11 mouse cellular contexts compared by ENCODE assay signal in genomic region chr15:84314420-84315080, GRCm38 (mm10). TPM values are rescaled to one million over a fixed set of nuclear protein-coding genes. Genes with fewer than 3 reads are reported as not detected.
DNase-seq lines count a peak whose midpoint lies in the region; ATAC-seq and TF ChIP-seq lines count a peak whose summit lies in the region.
"Had no signal": no experiment of that assay in that cellular context is flagged by ENCODE, and none has a peak within 500 bp of the region (broad histone marks: within the 10 kb centered on the region; RNA-seq: fewer than 3 reads in every experiment).

No protein-coding gene starts in this region.

- no peak for TF ChIP-seq CTCF in spleen, adult 2 months (IDR thresholded peaks at IDR 0.05; ENCODE audit: extremely low read depth, insufficient read depth, insufficient read length, insufficient replicate concordance)

- H3K4me3 ChIP-seq in spleen, adult 2 months (ENCODE audit: extremely low read depth, insufficient read depth, insufficient read length) = no peak overlapping the region
- H3K4me3 ChIP-seq in limb, embryonic 10.5 days = no peak overlapping the region; the same call in 1 of the 2 replicates
- H3K4me3 ChIP-seq in neural tube, embryonic 13.5 days = no peak overlapping the region
- H3K4me3 ChIP-seq: heart, adult 2 months had no signal

- no peaks in the 10 kb centered on the region for H3K36me3 ChIP-seq in spleen, adult 2 months (ENCODE audit: control insufficient read depth, insufficient read depth, low read length)
- peaks cover 3% of the 10 kb centered on the region for H3K36me3 ChIP-seq in limb, embryonic 10.5 days
- H3K36me3 ChIP-seq in neural tube, embryonic 13.5 days = no peaks in the 10 kb centered on the region

- H3K27ac ChIP-seq in spleen, adult 2 months (ENCODE audit: insufficient read depth, low read length) = 0 out of 2 replicates have a peak overlapping the region, but pooled peaks have one; percentile 6
- H3K27ac ChIP-seq in limb, embryonic 10.5 days = peak overlapping the region; percentile 67
- peak overlapping the region; percentile 73 for H3K27ac ChIP-seq in neural tube, embryonic 13.5 days (replicated peaks)
- H3K27ac ChIP-seq: heart, adult 2 months; liver, embryonic 14.5 days had no signal

- no peaks in the 10 kb centered on the region for H3K27me3 ChIP-seq in spleen, adult 2 months (ENCODE audit: control insufficient read depth, insufficient read depth, low read length)
- H3K27me3 ChIP-seq in limb, embryonic 10.5 days (ENCODE audit: low read depth, poor library complexity, severe bottlenecking) = peaks cover 5% of the 10 kb centered on the region; the same call in 1 of the 2 replicates
- H3K27me3 ChIP-seq in neural tube, embryonic 13.5 days = no peaks in the 10 kb centered on the region

- DNase-seq in embryo, embryonic 11 days = peak; percentile 22
- DNase-seq in embryo, embryonic 9.5 days (ENCODE audit: extremely low spot score) = no peak
- DNase-seq in spleen, adult 2 months (ENCODE audit: low read depth in 1 of 2, low spot score in 2 of 2) = no peak
- no peak for DNase-seq in spleen, postnatal 10 days (ENCODE audit: low spot score in 2 of 2)
- DNase-seq in limb, embryonic 10.5 days (ENCODE audit: low spot score) = no peak
- DNase-seq in right cerebral cortex, postnatal 25 days = no peak
- no peak for DNase-seq in urinary bladder, postnatal 4 days (ENCODE audit: low spot score in 2 of 2)
- DNase-seq: kidney, adult 9 months had no signal

- no peak for ATAC-seq in neural tube, embryonic 13.5 days (ENCODE audit: low read depth)

- H3K4me1 ChIP-seq in spleen, adult 2 months (ENCODE audit: control insufficient read depth, insufficient read depth, insufficient read length) = peaks cover 30% of the 10 kb centered on the region; the same call in 1 of the 2 replicates
- H3K4me1 ChIP-seq in limb, embryonic 10.5 days = peaks cover 51% of the 10 kb centered on the region
- peaks cover 36% of the 10 kb centered on the region for H3K4me1 ChIP-seq in neural tube, embryonic 13.5 days (replicated peaks)

- 70% methylated on average over 18 of the region's 18 CpGs for WGBS in spleen, adult 2 months
- WGBS in limb, embryonic 10.5 days = 19% methylated on average over 18 of the region's 18 CpGs
- WGBS in neural tube, embryonic 13.5 days = 16% methylated on average over 18 of the region's 18 CpGs

- no peaks in the 10 kb centered on the region for H3K9me3 ChIP-seq in limb, embryonic 10.5 days (replicated peaks)
- no peaks in the 10 kb centered on the region for H3K9me3 ChIP-seq in neural tube, embryonic 13.5 days

- H3K4me2 ChIP-seq in neural tube, embryonic 13.5 days = peak overlapping the region; percentile 9; the same call in 1 of the 2 replicates

- no peak for TF ChIP-seq POLR2A in spleen, adult 2 months (IDR thresholded peaks at IDR 0.05; ENCODE audit: low read depth, low read length)

- H3K9ac ChIP-seq in neural tube, embryonic 13.5 days = no peak overlapping the region
- H3K9ac ChIP-seq: liver, embryonic 14.5 days had no signal

RNA-seq across cellular contexts. Expression of gene Parvg, which starts 9.3 kb away (rescaled TPM):
- 75.0 and 77.1 TPM in 2 replicates for polyA plus RNA-seq in spleen, adult 2 months (2012; rRNA removed)
- 0.72 and 0.75 TPM in 2 replicates for polyA plus RNA-seq in limb, embryonic 10.5 days (2016; fragmentation: Nextera tagmentation; extraction: Ambion mirVana)
- polyA plus RNA-seq in neural tube, embryonic 13.5 days (2015; fragmentation: Nextera tagmentation; extraction: Ambion mirVana) = 0.95 and 0.98 TPM in 2 replicates

Comparison
In these comparisons a context has a peak if more than half of its experiments do, and no peak if none do; other contexts are left out.
1. H3K27ac ChIP-seq: peak in every context shown above with its lines; median percentile 73 in neural tube, embryonic 13.5 days; 67 in limb, embryonic 10.5 days; 6 in spleen, adult 2 months.
2. RNA of gene Parvg, which starts 9.3 kb away (polyA plus RNA-seq): 75.0 to 77.1 TPM in spleen, adult 2 months; 0.95 to 0.98 TPM in neural tube, embryonic 13.5 days and 0.72 to 0.75 TPM in limb, embryonic 10.5 days; every median in the first group is over 10 times any median in the second.